Mouse (Mus musculus): ENCODE results near the gene Hsd11b1. TPM values are rescaled to one million over a fixed set of nuclear protein-coding genes. Genes with fewer than 3 reads are reported as not detected.

Hsd11b1 gene
- total and polyA plus RNA-seq, 3 experiments, result not detected

- H3K36me3 ChIP-seq (ENCODE audit: control insufficient read depth in 1 of 2, insufficient read depth in 2 of 2, low read length in 2 of 2), result no peaks in the 10 kb centered on the region
- H3K27me3 ChIP-seq (ENCODE audit: control insufficient read depth in 1 of 2, insufficient read depth in 2 of 2, low read length in 2 of 2), result peaks cover 0 to 3% of the 10 kb centered on the region in 2 experiments; a peak in 1 of 4 replicates
- no peak overlapping the region for H3K27ac ChIP-seq (ENCODE audit: control insufficient read depth, low read depth, low read length)
- no peak for DNase-seq (ENCODE audit: low read depth, low spot score)
- TF ChIP-seq E2F4 (IDR thresholded peaks at IDR 0.05; ENCODE audit: borderline replicate concordance, low read depth, low read length) (no peak), ZKSCAN1 (IDR thresholded peaks at IDR 0.05; ENCODE audit: low read depth, low read length) (no peak), MXI1 (IDR thresholded peaks at IDR 0.05; ENCODE audit: low read depth, low read length) (no peak), JUND (IDR thresholded peaks at IDR 0.05; ENCODE audit: low read depth, low read length) (no peak), POLR2AphosphoS5 (IDR thresholded peaks at IDR 0.05; ENCODE audit: borderline replicate concordance, low read depth, low read length) (no peak), MYC (IDR thresholded peaks at IDR 0.05; ENCODE audit: low read depth, low read length) (no peak), USF2 (IDR thresholded peaks at IDR 0.05; ENCODE audit: borderline replicate concordance in 1 of 2, insufficient read depth in 1 of 2, low read depth in 1 of 2, low read length in 2 of 2) (no peak), TBP (IDR thresholded peaks at IDR 0.05; ENCODE audit: low read depth, low read length) (no peak), NELFE (IDR thresholded peaks at IDR 0.05; ENCODE audit: low read depth, low read length) (no peak), CHD1 (IDR thresholded peaks at IDR 0.05; ENCODE audit: low read depth, low read length) (no peak), RCOR1 (IDR thresholded peaks at IDR 0.05; ENCODE audit: low read depth, low read length) (no peak), GATA1 (IDR thresholded peaks at IDR 0.05; ENCODE audit: low read depth, low read length) (no peak)
- no peak overlapping the region for H3K4me3 ChIP-seq (ENCODE audit: control insufficient read depth in 1 of 2, insufficient read depth in 1 of 2, low read depth in 2 of 2, low read length in 2 of 2)
- no peak overlapping the region for H3K9ac ChIP-seq (ENCODE audit: control insufficient read depth, low read depth, low read length, poor library complexity, severe bottlenecking)
- H3K79me2 ChIP-seq (ENCODE audit: control insufficient read depth, insufficient read depth, low read length, poor library complexity), result no peaks in the 10 kb centered on the region
- H3K4me1 ChIP-seq (ENCODE audit: control insufficient read depth in 1 of 2, insufficient read depth in 2 of 2, low read length in 2 of 2), result no peaks in the 10 kb centered on the region
- H3K9me3 ChIP-seq (replicated peaks; ENCODE audit: insufficient read depth, low read length), result no peaks in the 10 kb centered on the region
These were observed 29.7 kb downstream of the Hsd11b1 start for GRCm38 (mm10) chr1:193234130-193234645.

GRCm38 (mm10) chr1:193232732-193233131, 31.1 kb downstream of the Hsd11b1 start:
- Histone ChIP-seq H3K27ac (ENCODE audit: control insufficient read depth, low read depth, low read length) (no peak overlapping the region), H3K9ac (ENCODE audit: control insufficient read depth, low read depth, low read length, poor library complexity, severe bottlenecking) (no peak overlapping the region), H3K4me3 (ENCODE audit: control insufficient read depth in 1 of 2, insufficient read depth in 1 of 2, low read depth in 2 of 2, low read length in 2 of 2) (no peak overlapping the region), H3K27me3 (ENCODE audit: control insufficient read depth in 1 of 2, insufficient read depth in 2 of 2, low read length in 2 of 2) (peaks cover 0 to 3% of the 10 kb centered on the region in 2 experiments; a peak in 1 of 4 replicates), H3K4me1 (ENCODE audit: control insufficient read depth in 1 of 2, insufficient read depth in 2 of 2, low read length in 2 of 2) (no peaks in the 10 kb centered on the region), H3K36me3 (ENCODE audit: control insufficient read depth in 1 of 2, insufficient read depth in 2 of 2, low read length in 2 of 2) (no peaks in the 10 kb centered on the region), H3K9me3 (replicated peaks; ENCODE audit: insufficient read depth, low read length) (no peaks in the 10 kb centered on the region), H3K79me2 (ENCODE audit: control insufficient read depth, insufficient read depth, low read length, poor library complexity) (no peaks in the 10 kb centered on the region)
- no peak for TF ChIP-seq POLR2AphosphoS2 (IDR thresholded peaks at IDR 0.05; ENCODE audit: low read length)
- no peak for DNase-seq (ENCODE audit: low read depth, low spot score)

GRCm38 (mm10) chr1:193230935-193231334, 32.9 kb downstream of the Hsd11b1 start:
- no peak for TF ChIP-seq ZNF384 (IDR thresholded peaks at IDR 0.05; ENCODE audit: low read depth, low read length)
- no peak for TF ChIP-seq ETS1 (IDR thresholded peaks at IDR 0.05; ENCODE audit: low read depth, low read length)
- TF ChIP-seq GATA1 (IDR thresholded peaks at IDR 0.05; ENCODE audit: low read depth, low read length), result 0 out of 2 replicates have a peak, but pooled peaks have one; percentile 30
- TF ChIP-seq RAD21 (IDR thresholded peaks at IDR 0.05; ENCODE audit: low read depth, low read length), result no peak
- TF ChIP-seq ZMIZ1 (IDR thresholded peaks at IDR 0.05; ENCODE audit: low read depth, low read length), result no peak
- TF ChIP-seq POLR2A (IDR thresholded peaks at IDR 0.05; ENCODE audit: control insufficient read depth in 1 of 2, insufficient read depth in 1 of 2, low read depth in 1 of 2, low read length in 2 of 2, poor library complexity in 1 of 2), result no peak
- TF ChIP-seq ELF1 (IDR thresholded peaks at IDR 0.05; ENCODE audit: low read depth, low read length), result peak; percentile 58
- TF ChIP-seq E2F4 (IDR thresholded peaks at IDR 0.05; ENCODE audit: borderline replicate concordance, low read depth, low read length), result no peak
- TF ChIP-seq CHD1 (IDR thresholded peaks at IDR 0.05; ENCODE audit: low read depth, low read length), result no peak
- TF ChIP-seq UBTF (IDR thresholded peaks at IDR 0.05; ENCODE audit: borderline replicate concordance, insufficient read depth, low read depth, low read length), result no peak
- TF ChIP-seq TCF12 (IDR thresholded peaks at IDR 0.05; ENCODE audit: low read depth, low read length), result no peak
- no peak for TF ChIP-seq ZKSCAN1 (IDR thresholded peaks at IDR 0.05; ENCODE audit: low read depth, low read length)
- Histone ChIP-seq H3K9ac (ENCODE audit: control insufficient read depth, low read depth, low read length, poor library complexity, severe bottlenecking) (no peak overlapping the region), H3K4me1 (ENCODE audit: control insufficient read depth in 1 of 2, insufficient read depth in 2 of 2, low read length in 2 of 2) (no peaks in the 10 kb centered on the region), H3K27me3 (ENCODE audit: control insufficient read depth in 1 of 2, insufficient read depth in 2 of 2, low read length in 2 of 2) (peaks cover 0 to 3% of the 10 kb centered on the region in 2 experiments; a peak in 1 of 4 replicates), H3K4me3 (ENCODE audit: control insufficient read depth in 1 of 2, insufficient read depth in 1 of 2, low read depth in 2 of 2, low read length in 2 of 2) (no peak overlapping the region), H3K36me3 (ENCODE audit: control insufficient read depth in 1 of 2, insufficient read depth in 2 of 2, low read length in 2 of 2) (no peaks in the 10 kb centered on the region), H3K9me3 (replicated peaks; ENCODE audit: insufficient read depth, low read length) (no peaks in the 10 kb centered on the region), H3K79me2 (ENCODE audit: control insufficient read depth, insufficient read depth, low read length, poor library complexity) (no peaks in the 10 kb centered on the region), H3K27ac (ENCODE audit: control insufficient read depth, low read depth, low read length) (no peak overlapping the region)
- DNase-seq (ENCODE audit: low read depth, low spot score), result peak; percentile 62

Data from MEL (cell line).